15 mouse cellular contexts compared by ENCODE assay signal in genomic region chr14:78639691-78640090, GRCm38 (mm10).
"Had no signal": no experiment of that assay in that cellular context is flagged by ENCODE, and none has a peak within 500 bp of the region (broad histone marks: within the 10 kb centered on the region; RNA-seq: fewer than 3 reads in every experiment).

No protein-coding gene starts in this region.

- ATAC-seq: hindbrain, postnatal 0 days; intestine, embryonic 16.5 days; liver, embryonic 12.5 days had no signal

- DNase-seq: gastrocnemius, adult 2 months; gastrocnemius, postnatal 10 days; gastrocnemius, postnatal 25 days; heart, adult 18-20 months; heart, postnatal 10 days; kidney, adult 11 months; kidney, adult 2 months; kidney, adult 9 months; kidney, postnatal 14 days; kidney, postnatal 4 days; layer of hippocampus, postnatal 36 days; left cerebral cortex, postnatal 4 days had no signal
